Mouse (Mus musculus) left cerebral cortex, adult 8-10 months (tissue): Measurements from ENCODE around the gene Tcf19. TPM values are rescaled to one million over a fixed set of nuclear protein-coding genes. Genes with fewer than 3 reads are reported as not detected.
"Not testable (repeated sequence)": the region's sequence is repeated elsewhere in the genome, so short reads cannot be mapped to it uniquely, and the experiment has no call there.

Experiments used
- DNase-seq, 2 experiments: peaks; one replicate each; pipeline ENCODE4 v3.0.0; 2022; ENCODE audit warnings: low spot score in 2 of 2
- total RNA-seq, 4 experiments: library from RNA; stranded (reverse); gene quantifications; 2 replicates each; pipeline ENCODE4 v1.2.4; 2022

The Tcf19 gene
- total RNA-seq, 4 experiments from 2014 or later, result 10.0 to 16.0 (median 13.3) TPM

DNA sequence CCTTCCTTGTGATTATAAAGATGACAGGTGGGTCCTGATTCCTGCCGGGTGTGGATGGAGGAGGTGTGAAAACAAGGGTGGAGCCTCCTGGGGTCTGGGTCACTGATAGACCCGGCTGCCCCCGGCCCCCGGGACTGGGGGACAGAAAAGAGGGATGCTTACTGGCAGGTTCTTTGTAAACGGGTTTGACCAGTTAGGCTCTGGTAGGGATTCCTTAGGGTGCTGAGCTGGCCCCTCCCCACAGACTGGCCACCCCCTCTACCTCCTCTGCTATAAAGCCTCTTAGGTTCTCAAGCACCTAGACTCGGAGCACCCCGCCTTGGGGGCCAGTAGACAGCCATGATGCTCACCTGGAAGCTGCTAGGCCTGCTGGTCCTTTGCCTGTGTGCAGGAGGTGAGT, 16.3 kb upstream of the Tcf19 start, which contains the start of gene Psors1c2:
Psors1c2 (plus strand) TSS at position 301 of the 400 bp plus-strand sequence.
- DNase-seq, result no peak

DNA sequence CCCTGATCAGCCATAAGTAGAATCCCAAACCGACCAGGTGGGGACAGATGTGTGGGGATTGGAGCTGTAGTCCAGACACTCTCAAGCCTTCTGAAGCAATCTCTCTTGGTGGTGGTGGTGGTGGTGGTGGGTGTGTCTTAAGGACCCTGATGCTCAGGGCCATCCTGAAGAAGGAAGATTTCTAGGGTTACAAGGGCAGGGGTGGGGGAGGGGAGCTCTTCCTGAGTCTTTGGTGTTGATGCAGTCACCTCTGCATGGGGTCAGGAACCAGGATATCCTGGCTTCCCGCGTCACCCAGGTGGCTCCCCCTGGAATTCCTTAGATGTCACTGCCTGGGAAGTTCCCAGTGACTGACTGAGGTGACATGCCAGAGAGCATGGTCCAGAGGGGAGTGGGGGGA, 15.7 kb upstream of the Tcf19 start:
- no peak for DNase-seq

DNA sequence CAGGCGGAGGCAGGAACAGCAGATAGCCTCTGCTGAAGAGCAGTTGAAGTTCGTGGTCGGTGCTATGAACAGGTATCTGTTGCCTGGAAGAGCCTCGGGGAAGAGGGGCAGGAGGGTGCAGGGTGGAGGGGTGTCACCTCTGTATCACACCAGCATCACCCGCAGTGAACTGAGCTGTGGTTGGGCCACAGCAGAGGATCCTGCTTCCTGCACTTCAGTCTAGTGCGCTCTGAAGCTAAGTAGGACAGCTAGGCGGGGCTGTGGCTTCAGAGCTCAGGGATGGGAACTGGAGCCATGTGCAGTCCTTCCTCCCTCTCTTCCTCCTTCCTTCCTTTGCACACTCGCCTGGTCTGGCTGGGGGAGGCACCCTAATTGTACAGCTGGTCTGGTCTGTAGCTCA, 10.0 kb upstream of the Tcf19 start:
- DNase-seq, result no peak

DNA sequence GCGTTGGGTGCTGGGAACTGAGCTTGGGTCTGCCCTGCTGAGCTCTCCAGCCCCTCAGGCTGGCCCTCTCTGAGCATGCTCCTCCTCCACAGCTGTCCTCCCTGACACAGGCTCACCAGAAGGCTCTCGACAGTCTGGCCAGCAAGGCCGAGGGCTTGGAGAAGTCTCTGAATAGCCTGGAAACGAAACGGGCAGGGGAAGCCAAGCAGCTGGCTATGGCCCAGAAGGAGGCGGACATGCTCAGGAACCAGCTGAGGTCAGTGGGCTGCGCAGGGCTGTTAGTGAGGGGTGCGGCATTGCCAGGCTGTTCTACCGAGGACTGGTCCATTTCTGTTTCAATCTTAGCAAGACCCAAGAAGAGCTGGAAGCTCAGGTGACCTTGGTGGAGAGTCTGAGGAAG, 7.7 kb upstream of the Tcf19 start:
- no peak for DNase-seq

DNA sequence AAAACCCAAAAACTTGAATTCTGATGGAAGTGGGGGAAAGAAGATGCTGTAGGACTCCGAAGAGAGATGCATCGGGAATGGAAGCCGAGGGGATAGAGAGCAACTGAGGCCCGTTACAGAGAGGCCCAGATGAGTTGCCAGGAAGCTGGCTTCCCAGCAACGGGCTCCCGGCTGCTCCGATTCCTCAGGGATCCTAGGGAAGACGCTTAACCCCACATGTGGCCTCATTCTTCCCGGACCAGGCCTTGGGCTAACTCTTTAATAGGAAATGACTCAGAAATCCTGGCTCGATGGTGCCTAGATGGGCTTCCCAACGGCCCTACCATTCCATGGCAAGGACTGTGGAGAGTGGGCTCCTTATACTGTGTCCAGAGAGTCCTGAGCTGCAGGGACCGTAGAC, 902 bp upstream of the Tcf19 start:
- no peak for DNase-seq

DNA sequence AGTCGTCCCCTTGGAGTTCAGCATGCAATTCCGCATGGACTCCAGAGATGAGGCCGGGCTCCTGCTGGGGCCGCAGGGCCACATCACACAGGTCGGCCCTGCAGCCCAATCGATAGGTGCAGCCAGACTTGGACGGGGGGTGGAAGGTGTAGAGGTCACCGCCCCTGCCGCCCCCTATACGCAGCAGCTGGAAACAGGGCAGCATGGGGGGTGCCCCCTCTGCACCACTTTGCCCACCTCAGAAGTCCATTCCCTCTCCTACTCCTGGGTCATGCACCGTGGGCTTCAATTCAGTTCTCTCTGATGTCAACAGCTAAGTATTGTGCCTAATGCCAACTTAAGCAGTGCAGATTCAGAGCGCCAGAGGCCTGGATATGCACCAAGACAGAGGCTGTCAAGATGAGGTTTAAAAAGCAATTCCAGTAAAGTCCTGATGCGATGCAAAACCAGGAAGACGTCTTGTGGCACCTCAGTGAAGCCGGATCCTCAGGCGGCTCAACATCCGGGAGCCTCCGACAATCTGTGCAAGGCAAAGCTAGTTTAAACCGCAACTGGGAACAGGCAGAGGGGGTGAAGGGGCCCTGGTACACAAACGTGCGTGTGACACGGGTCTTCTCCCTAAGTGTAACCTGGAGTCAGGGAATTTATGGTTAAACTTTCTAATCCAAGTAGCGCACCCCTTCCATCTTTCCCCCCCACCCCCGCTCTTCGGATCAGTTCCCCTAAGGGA, 548 bp downstream of the Tcf19 start:
- peak in 1 of 2 experiments; percentile 18 for DNase-seq

DNA sequence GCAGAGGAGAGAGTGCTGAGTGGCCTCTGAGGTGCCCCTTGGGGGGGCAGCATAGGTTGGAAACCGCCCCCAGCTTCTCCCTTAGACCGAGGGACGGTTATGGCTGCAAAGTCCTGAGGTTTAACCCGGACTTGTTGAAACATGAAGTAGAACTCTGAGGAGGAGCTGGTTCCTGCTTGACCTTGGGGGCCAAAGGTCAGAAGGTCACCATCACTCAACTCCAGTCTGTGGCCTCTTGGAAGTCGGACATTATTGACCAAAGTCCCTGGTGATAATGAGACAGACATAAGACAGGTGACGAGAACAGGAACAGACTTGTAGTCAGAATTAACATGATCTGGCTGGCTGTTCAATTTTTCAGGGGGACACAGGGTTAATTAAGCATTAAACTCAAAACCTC, 1.9 kb downstream of the Tcf19 start:
- DNase-seq, result no peak

DNA sequence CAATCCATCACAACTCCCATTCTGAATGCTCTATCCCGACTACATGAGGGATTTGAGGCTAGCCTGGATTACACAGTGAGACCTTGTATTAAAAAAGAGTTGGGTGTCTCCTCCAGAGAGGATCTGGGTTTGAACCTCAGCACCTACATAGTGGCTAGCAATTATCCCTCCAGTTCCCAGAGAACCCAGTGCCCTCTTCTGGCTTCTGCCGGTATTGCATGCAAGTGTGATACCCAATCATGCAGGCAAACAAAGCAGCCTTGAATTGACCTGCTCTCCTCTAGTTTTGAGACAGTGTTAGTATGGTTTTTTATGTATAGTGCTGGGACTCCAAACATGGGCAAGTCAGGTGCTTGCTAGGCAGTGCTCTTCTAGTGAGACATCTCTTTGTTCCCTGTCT, 2.7 kb downstream of the Tcf19 start:
- DNase-seq, result peak in 1 of 2 experiments; percentile 50

DNA sequence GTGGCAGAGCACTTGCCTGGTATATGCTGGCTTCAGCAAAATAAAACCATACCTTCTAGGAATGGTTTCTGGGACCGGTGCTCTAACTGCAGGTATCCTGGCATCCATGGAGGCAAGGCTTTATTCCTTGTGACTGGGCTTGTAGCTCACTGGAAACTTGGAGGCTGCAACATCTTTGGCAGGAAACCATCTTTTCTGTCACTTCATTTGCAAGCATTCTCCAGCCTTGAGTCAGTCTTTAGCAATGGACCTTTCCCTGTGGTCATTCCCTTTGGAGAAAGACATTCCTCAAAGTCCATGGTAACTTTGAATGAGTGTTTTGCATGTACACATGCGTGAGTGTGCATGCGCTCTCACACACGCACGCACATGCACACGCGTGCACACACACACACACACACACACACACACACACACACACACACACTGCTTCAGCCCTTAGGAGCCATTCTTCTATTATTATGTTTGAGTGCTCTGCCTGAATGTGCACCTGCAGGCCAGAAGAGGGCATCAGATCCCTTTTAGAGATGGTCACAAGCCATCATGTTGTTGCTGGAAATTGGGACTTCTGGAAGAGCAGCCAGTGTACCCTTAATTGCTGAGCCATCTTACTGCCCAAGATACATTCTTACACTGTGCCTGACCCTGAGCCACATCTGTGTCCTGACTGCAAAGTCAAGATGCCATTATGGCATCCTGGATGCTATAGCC, 3.6 kb downstream of the Tcf19 start:
- no peak for DNase-seq

DNA sequence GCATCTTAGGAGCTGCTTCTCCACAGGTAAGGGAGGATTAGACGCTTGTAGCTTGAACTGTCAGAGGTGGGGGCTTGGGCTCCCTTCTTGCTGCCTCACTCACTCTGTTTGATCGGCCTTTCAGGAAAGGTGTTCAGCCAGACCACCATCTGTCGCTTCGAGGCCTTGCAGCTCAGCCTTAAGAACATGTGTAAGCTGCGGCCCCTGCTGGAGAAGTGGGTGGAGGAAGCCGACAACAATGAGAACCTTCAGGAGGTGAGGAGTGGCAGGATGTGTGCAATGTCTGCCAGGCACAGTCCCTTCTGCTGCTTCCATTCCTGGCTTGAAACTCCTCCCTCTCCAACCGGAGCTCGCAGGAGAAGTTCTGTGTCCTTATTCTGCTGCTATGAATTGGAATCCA, 7.3 kb downstream of the Tcf19 start:
- DNase-seq, result no peak

DNA sequence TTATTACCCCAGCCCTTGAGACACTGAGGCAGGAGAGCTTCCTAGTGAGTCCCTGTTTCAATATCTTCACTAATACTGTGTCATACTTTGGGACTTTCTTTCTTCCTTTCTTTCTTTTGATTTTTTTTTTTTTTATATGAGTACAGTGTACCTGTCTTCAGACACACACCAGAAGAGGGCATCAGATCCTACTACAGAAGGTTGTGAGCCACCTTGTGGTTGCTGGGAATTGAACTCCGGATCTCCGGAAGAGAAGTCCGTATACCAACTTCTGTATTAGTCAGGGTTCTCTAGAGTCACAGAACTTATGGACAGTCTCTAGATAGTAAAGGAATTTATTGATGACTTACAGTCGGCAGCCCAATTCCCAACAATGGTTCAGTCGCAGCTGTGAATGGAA, 8.3 kb downstream of the Tcf19 start:
- not testable (repeated sequence) for DNase-seq

DNA sequence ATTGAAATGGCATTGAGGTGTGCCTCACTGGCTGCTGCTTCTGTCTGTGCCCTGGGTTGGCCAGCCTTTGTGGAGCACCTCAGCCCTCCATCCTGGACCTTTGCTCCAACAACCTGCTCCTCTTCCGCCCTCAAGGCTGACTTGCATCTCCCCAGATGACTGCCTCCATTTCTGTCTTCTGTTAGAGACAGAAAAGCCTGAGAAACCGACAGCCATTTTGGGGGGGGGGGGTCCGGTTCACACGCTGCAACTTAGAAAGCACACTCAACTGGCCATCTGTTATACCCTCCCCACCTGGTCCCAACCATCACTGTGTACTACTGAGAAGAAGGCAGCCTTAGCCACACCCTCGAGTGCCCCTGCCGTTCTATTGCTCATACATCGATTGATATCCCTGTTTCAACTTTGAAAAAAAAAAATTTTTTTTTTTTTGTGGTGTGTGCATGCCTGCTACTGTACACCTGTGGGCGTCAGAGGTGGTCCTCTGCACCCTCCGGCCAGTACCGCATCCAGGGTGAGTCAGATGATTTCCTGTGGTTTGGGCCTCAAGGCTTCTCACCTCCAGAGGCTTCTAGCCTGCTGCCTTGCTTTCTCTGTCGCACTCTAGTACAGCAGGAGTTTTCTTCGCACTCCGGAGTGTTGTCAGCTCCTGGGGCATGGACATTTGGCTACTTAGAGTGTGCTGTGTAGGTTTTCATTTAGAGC, 8.9 kb downstream of the Tcf19 start:
- no peak for DNase-seq

DNA sequence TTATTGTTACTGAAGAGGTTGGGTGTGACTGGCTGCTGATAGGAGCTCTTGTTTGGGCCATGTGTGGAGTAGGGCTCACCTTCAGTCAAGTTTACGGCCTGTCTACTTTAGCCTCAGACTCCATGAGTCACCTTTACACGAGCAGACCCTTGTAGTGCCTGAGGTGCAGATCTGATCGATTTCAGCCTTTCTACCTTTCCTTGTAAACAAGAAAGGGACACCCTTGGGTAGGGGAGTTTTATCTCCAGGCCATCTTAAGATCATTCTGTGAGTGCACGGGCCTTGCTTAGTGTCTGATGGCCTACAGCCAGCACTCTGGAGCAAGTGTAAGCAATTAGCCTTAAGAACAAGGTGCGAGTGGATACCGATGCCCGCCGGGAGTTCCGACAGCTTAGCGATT, 9.7 kb downstream of the Tcf19 start:
- DNase-seq, result no peak

DNA sequence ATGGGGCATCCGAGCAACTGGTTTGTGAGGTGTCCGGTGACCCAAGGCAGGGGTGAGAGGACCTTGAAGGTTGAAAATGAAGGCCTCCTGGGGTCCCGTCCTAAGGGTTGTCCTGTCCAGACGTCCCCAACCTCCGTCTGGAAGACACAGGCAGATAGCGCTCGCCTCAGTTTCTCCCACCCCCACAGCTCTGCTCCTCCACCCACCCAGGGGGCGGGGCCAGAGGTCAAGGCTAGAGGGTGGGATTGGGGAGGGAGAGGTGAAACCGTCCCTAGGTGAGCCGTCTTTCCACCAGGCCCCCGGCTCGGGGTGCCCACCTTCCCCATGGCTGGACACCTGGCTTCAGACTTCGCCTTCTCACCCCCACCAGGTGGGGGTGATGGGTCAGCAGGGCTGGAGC, 10.8 kb downstream of the Tcf19 start, which contains the start of gene Pou5f1:
Pou5f1 (plus strand) TSS at position 243 of the 400 bp plus-strand sequence.
- DNase-seq, result no peak

DNA sequence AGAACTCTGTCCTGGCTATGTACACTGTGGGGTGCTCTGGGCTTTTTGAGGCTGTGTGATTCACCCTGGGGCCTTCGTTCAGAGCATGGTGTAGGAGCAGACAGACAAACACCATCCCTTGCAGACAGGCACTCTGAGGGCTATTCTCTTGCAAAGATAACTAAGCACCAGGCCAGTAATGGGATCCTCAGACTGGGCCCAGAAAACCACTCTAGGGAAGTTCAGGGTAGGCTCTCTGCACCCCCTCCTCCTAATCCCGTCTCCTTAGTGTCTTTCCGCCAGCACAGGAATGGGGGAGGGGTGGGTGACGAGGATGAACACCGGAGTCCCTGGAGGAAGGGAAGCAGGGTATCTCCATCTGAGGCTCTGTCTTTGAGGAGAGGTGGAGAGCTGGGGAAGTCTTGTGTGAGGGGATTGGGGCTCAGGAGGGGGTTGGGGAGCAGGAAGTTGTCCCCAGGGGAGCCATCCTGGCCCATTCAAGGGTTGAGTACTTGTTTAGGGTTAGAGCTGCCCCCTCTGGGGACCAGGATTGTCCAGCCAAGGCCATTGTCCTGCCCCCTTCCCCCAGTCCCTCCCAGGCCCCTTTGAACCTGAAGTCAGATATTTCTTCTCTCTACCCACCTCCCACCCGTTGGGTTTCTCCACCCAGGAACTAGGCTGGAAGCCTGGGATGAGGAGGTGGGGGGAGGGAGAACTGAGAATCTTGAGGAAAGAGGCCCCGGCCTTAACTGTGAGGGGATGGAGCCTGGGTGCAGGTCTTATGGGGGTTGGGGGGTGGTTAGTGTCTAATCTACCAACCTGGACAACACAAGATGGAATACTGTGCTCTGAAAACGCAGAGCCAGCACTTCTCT, 11.8 kb downstream of the Tcf19 start:
- no peak for DNase-seq

DNA sequence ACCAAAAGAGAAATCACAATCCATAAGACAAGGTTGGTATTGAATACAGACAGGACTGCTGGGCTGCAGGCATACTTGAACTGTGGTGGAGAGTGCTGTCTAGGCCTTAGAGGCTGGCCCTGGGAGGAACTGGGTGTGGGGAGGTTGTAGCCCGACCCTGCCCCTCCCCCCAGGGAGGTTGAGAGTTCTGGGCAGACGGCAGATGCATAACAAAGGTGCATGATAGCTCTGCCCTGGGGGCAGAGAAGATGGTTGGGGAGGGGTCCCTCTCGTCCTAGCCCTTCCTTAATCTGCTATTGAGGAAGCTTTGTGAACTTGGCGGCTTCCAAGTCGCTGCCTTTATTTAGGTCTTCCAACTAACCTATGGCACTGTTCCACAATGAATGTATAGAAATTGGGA, 12.8 kb downstream of the Tcf19 start:
- no peak for DNase-seq

DNA sequence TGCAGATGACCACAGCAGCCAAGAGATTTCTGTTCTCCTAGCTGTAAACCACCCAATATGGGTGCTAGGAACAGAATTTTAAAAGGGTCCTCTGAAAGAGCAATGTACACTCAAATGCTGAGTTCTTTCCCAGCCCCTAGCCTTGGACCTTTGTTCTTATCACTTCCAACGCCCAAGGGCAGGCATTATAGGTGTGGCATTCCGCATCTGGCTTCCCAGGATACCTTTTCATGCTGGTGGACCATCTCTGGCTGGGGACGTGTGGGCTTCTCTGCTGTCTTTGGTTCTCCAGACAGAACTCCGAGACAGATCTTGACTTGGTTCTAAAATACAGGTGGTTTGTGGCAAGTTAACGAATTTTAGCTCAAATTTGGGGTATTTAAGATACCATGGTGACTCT, 13.9 kb downstream of the Tcf19 start:
- DNase-seq, result no peak

DNA sequence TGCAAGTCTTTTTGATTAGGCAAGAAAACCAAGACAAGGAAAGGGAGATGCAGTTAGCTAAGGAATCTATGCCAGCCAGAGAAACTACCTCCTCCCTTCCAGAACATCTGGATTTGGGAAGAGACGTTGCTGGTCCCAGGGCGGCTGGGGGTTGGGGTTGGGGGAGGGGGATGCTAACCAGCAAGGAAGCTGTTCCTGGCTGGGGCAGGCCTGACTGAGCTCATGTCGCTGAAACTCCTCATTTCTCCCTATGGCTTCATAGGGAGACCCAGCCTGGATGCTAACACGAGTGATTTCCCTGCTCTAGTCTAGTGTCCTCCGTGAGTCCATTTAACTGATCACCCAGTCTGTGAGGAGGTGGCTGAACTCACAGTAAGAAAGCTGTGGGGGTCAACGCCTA, 14.4 kb downstream of the Tcf19 start:
- no peak for DNase-seq

DNA sequence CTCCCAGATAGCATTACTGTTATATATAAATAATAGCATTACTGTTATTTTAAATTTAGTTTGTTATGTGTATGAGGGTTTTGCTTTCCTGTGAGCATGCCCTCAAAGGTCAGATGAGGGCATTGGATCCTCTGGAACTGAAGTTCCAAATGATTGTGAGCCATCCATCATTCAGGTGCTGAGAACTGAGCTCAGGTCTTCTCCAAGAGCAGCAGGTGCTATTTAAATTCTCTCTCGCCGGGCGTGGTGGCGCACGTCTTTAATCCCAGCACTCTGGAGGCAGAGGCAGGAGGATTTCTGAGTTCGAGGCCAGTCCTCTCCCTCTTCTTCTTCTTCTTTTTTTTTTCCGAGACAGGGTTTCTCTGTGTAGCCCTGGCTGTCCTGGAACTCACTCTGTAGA, 19.5 kb downstream of the Tcf19 start:
- no peak for DNase-seq

DNA sequence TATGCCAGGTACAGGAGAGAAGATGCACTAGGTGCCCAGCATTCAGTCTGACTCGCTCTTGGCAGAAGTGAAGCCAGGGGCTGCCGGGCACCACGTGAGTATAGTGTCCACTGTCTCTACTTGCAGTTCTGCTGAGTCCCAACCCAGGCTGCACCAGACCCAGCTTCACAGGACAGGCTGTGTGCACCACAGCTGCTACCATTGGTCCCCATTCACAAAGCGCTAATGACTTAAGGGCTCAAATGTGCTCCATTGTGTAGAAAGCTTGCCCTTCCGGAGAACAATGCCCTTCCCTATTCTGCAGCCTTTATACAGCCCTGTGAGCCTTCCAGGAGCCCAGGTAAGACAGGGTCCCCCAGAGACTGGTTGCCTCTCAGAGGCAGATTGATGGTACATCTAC, 26.3 kb downstream of the Tcf19 start:
- no peak for DNase-seq

DNA sequence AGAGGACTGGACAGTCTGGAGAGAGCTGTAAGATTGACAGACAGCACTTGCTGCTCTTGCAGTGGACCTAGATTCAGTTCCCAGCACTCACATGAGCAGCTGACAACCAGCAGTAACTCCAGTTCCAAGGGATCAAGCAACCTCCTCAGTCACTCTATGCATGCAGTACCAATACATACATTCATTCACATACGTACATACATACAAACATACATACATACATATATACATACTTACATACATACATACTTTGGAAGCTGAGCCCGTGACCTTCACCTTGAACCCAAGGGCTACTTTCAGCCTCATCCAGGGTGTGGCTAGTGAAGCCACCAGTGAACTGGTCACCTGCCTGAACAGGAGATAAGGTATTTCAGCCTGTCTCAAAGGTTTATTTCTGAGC, 28.6 kb downstream of the Tcf19 start:
- no peak for DNase-seq
